Mouse (Mus musculus): ENCODE measurements around the gene 1110051M20Rik. TPM values are rescaled to one million over a fixed set of nuclear protein-coding genes. Genes with fewer than 3 reads are reported as not detected.

Gene 1110051M20Rik
- polyA plus RNA-seq, 1 experiment from 2014 or later: 68.9 TPM

DNA sequence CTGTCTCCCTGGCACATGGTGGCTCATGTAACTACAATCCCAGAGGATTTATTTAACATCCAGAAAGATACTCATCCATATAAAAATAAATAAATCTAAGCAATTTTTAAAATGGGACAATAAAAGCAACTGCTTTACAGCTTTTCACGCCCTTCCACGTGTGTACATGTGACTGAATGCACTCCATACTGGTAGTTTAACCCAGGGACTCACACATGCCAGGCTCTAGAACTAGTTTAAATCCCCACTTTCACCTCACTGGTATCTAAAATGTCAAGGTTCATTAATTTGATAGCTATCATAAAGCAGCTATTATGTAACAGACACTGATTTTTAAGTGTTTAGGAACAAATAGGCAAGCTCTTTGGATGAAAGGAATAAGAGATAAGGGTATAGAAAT lies 122.6 kb downstream of the 1110051M20Rik start:
- no peaks in the 10 kb centered on the region for H3K36me3 ChIP-seq (ENCODE audit: insufficient read depth, low read length)
- no peak overlapping the region for H3K27ac ChIP-seq (ENCODE audit: low read length)
- H3K4me2 ChIP-seq (replicated peaks; ENCODE audit: low read depth, low read length): no peak overlapping the region
- ATAC-seq (ENCODE audit: low FRiP score, low TSS enrichment): no peak
- WGBS: 80% methylated on average over 2 of the region's 2 CpGs
- no peak overlapping the region for H3K9ac ChIP-seq (replicated peaks; ENCODE audit: low read length)
- H3K9me3 ChIP-seq (ENCODE audit: low read length): no peaks in the 10 kb centered on the region
- no peak overlapping the region for H3K4me3 ChIP-seq (ENCODE audit: low read length)
- peaks cover 13% of the 10 kb centered on the region; the same call in 1 of the 2 replicates for H3K4me1 ChIP-seq (ENCODE audit: insufficient read depth, low read length)
- H3K27me3 ChIP-seq (ENCODE audit: insufficient read depth, low read length): no peaks in the 10 kb centered on the region

GRCm38 (mm10) chr2:91320559-91321529 lies 123.7 kb downstream of the 1110051M20Rik start:
- Histone ChIP-seq H3K4me3 (ENCODE audit: low read length) (no peak overlapping the region), H3K36me3 (ENCODE audit: insufficient read depth, low read length) (no peaks in the 10 kb centered on the region), H3K4me2 (replicated peaks; ENCODE audit: low read depth, low read length) (no peak overlapping the region), H3K27ac (ENCODE audit: low read length) (no peak overlapping the region), H3K9ac (replicated peaks; ENCODE audit: low read length) (no peak overlapping the region), H3K4me1 (ENCODE audit: insufficient read depth, low read length) (peaks cover 6% of the 10 kb centered on the region; the same call in 1 of the 2 replicates), H3K9me3 (ENCODE audit: low read length) (no peaks in the 10 kb centered on the region), H3K27me3 (ENCODE audit: insufficient read depth, low read length) (no peaks in the 10 kb centered on the region)
- peak; percentile 67; the same call in 1 of the 2 replicates for ATAC-seq (ENCODE audit: low FRiP score, low TSS enrichment)
- 80% methylated on average over 10 of the region's 10 CpGs for WGBS

- H3K9ac ChIP-seq (replicated peaks; ENCODE audit: low read length): no peak overlapping the region
- H3K4me3 ChIP-seq (ENCODE audit: low read length): no peak overlapping the region
- WGBS: 54% methylated on average over 7 of the region's 7 CpGs
- H3K27me3 ChIP-seq (ENCODE audit: insufficient read depth, low read length): no peaks in the 10 kb centered on the region
- H3K4me1 ChIP-seq (ENCODE audit: insufficient read depth, low read length): peaks cover 6% of the 10 kb centered on the region; the same call in 1 of the 2 replicates
- H3K9me3 ChIP-seq (ENCODE audit: low read length): no peaks in the 10 kb centered on the region
- no peak for ATAC-seq (ENCODE audit: low FRiP score, low TSS enrichment)
- no peaks in the 10 kb centered on the region for H3K36me3 ChIP-seq (ENCODE audit: insufficient read depth, low read length)
- H3K27ac ChIP-seq (ENCODE audit: low read length): no peak overlapping the region
- H3K4me2 ChIP-seq (replicated peaks; ENCODE audit: low read depth, low read length): no peak overlapping the region
Measured at GRCm38 (mm10) chr2:91314184-91314583, 130.3 kb downstream of the 1110051M20Rik start.

- Histone ChIP-seq H3K9me3 (ENCODE audit: low read length) (no peaks in the 10 kb centered on the region), H3K36me3 (ENCODE audit: insufficient read depth, low read length) (no peaks in the 10 kb centered on the region), H3K9ac (replicated peaks; ENCODE audit: low read length) (no peak overlapping the region), H3K27ac (ENCODE audit: low read length) (peak overlapping the region; percentile 4; the same call in 1 of the 2 replicates), H3K27me3 (ENCODE audit: insufficient read depth, low read length) (no peaks in the 10 kb centered on the region), H3K4me2 (replicated peaks; ENCODE audit: low read depth, low read length) (no peak overlapping the region), H3K4me3 (ENCODE audit: low read length) (no peak overlapping the region), H3K4me1 (ENCODE audit: insufficient read depth, low read length) (peaks cover 12% of the 10 kb centered on the region; the same call in 1 of the 2 replicates)
- 32% methylated on average over 10 of the region's 10 CpGs for WGBS
- peak; percentile 79 for ATAC-seq (ENCODE audit: low FRiP score, low TSS enrichment)
Measured at GRCm38 (mm10) chr2:91312578-91313311, 131.8 kb downstream of the 1110051M20Rik start.

- Histone ChIP-seq H3K27me3 (ENCODE audit: insufficient read depth, low read length) (no peaks in the 10 kb centered on the region), H3K36me3 (ENCODE audit: insufficient read depth, low read length) (no peaks in the 10 kb centered on the region), H3K27ac (ENCODE audit: low read length) (no peak overlapping the region), H3K4me1 (ENCODE audit: insufficient read depth, low read length) (peaks cover 12% of the 10 kb centered on the region; the same call in 1 of the 2 replicates), H3K4me3 (ENCODE audit: low read length) (no peak overlapping the region), H3K9ac (replicated peaks; ENCODE audit: low read length) (no peak overlapping the region), H3K9me3 (ENCODE audit: low read length) (no peaks in the 10 kb centered on the region), H3K4me2 (replicated peaks; ENCODE audit: low read depth, low read length) (no peak overlapping the region)
- no peak for ATAC-seq (ENCODE audit: low FRiP score, low TSS enrichment)
- 55% methylated on average over 3 of the region's 3 CpGs for WGBS
Measured at GRCm38 (mm10) chr2:91309546-91309945, 135.0 kb downstream of the 1110051M20Rik start.

GRCm38 (mm10) chr2:91308680-91309079 lies 135.8 kb downstream of the 1110051M20Rik start:
- H3K27me3 ChIP-seq (ENCODE audit: insufficient read depth, low read length): no peaks in the 10 kb centered on the region
- H3K9me3 ChIP-seq (ENCODE audit: low read length): no peaks in the 10 kb centered on the region
- no peak overlapping the region for H3K4me3 ChIP-seq (ENCODE audit: low read length)
- no peaks in the 10 kb centered on the region for H3K36me3 ChIP-seq (ENCODE audit: insufficient read depth, low read length)
- peak overlapping the region; percentile 16; the same call in 1 of the 2 replicates for H3K27ac ChIP-seq (ENCODE audit: low read length)
- ATAC-seq (ENCODE audit: low FRiP score, low TSS enrichment): peak; percentile 57; the same call in 1 of the 2 replicates
- no peak overlapping the region for H3K9ac ChIP-seq (replicated peaks; ENCODE audit: low read length)
- 27% methylated on average over 5 of the region's 5 CpGs for WGBS
- H3K4me1 ChIP-seq (ENCODE audit: insufficient read depth, low read length): peaks cover 12% of the 10 kb centered on the region; the same call in 1 of the 2 replicates
- no peak overlapping the region for H3K4me2 ChIP-seq (replicated peaks; ENCODE audit: low read depth, low read length)

DNA sequence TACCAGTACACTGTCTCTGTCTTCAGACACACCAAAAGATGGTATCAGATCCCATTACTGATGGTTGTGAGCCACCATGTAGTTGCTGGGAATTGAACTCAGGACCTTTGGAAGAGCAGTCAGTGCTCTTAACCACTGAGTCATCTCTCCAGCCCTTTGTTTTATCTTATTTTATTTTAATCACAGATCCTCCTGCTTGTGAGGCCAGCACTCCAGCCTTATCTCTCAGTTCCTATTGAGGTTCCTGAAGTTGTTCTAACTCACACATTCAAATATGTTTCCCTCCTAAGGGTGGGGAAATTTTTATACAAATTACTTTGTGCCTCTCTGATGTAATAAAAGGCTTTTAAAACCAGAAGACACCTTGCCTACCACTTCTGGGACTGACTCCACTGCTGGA lies 137.9 kb downstream of the 1110051M20Rik start:
- Histone ChIP-seq H3K4me2 (replicated peaks; ENCODE audit: low read depth, low read length) (no peak overlapping the region), H3K9me3 (ENCODE audit: low read length) (no peaks in the 10 kb centered on the region), H3K27ac (ENCODE audit: low read length) (no peak overlapping the region), H3K27me3 (ENCODE audit: insufficient read depth, low read length) (no peaks in the 10 kb centered on the region), H3K9ac (replicated peaks; ENCODE audit: low read length) (no peak overlapping the region), H3K36me3 (ENCODE audit: insufficient read depth, low read length) (no peaks in the 10 kb centered on the region), H3K4me1 (ENCODE audit: insufficient read depth, low read length) (peaks cover 6% of the 10 kb centered on the region; the same call in 1 of the 2 replicates), H3K4me3 (ENCODE audit: low read length) (no peak overlapping the region)
- no peak for ATAC-seq (ENCODE audit: low FRiP score, low TSS enrichment)

- Histone ChIP-seq H3K4me3 (ENCODE audit: low read length) (no peak overlapping the region), H3K4me1 (ENCODE audit: insufficient read depth, low read length) (peaks cover 6% of the 10 kb centered on the region; the same call in 1 of the 2 replicates), H3K27me3 (ENCODE audit: insufficient read depth, low read length) (no peaks in the 10 kb centered on the region), H3K9me3 (ENCODE audit: low read length) (no peaks in the 10 kb centered on the region), H3K4me2 (replicated peaks; ENCODE audit: low read depth, low read length) (no peak overlapping the region), H3K36me3 (ENCODE audit: insufficient read depth, low read length) (no peaks in the 10 kb centered on the region), H3K9ac (replicated peaks; ENCODE audit: low read length) (no peak overlapping the region), H3K27ac (ENCODE audit: low read length) (no peak overlapping the region)
- WGBS: 89% methylated on average over 9 of the region's 9 CpGs
- no peak for ATAC-seq (ENCODE audit: low FRiP score, low TSS enrichment)
Measured at GRCm38 (mm10) chr2:91305926-91306325, 138.6 kb downstream of the 1110051M20Rik start.

- H3K4me1 ChIP-seq (ENCODE audit: insufficient read depth, low read length): no peaks in the 10 kb centered on the region
- no peaks in the 10 kb centered on the region for H3K27me3 ChIP-seq (ENCODE audit: insufficient read depth, low read length)
- no peak for ATAC-seq (ENCODE audit: low FRiP score, low TSS enrichment)
- WGBS: 68% methylated on average over 3 of the region's 3 CpGs
- H3K9me3 ChIP-seq (ENCODE audit: low read length): no peaks in the 10 kb centered on the region
- H3K4me2 ChIP-seq (replicated peaks; ENCODE audit: low read depth, low read length): no peak overlapping the region
- no peak overlapping the region for H3K4me3 ChIP-seq (ENCODE audit: low read length)
- H3K27ac ChIP-seq (ENCODE audit: low read length): no peak overlapping the region
- H3K9ac ChIP-seq (replicated peaks; ENCODE audit: low read length): no peak overlapping the region
- no peaks in the 10 kb centered on the region for H3K36me3 ChIP-seq (ENCODE audit: insufficient read depth, low read length)
Measured at GRCm38 (mm10) chr2:91302845-91303244, 141.7 kb downstream of the 1110051M20Rik start.

Data from kidney, embryonic 16.5 days (tissue).